Mouse (Mus musculus): ENCODE measurements around the gene Fbxl18.

The Fbxl18 gene

DNA sequence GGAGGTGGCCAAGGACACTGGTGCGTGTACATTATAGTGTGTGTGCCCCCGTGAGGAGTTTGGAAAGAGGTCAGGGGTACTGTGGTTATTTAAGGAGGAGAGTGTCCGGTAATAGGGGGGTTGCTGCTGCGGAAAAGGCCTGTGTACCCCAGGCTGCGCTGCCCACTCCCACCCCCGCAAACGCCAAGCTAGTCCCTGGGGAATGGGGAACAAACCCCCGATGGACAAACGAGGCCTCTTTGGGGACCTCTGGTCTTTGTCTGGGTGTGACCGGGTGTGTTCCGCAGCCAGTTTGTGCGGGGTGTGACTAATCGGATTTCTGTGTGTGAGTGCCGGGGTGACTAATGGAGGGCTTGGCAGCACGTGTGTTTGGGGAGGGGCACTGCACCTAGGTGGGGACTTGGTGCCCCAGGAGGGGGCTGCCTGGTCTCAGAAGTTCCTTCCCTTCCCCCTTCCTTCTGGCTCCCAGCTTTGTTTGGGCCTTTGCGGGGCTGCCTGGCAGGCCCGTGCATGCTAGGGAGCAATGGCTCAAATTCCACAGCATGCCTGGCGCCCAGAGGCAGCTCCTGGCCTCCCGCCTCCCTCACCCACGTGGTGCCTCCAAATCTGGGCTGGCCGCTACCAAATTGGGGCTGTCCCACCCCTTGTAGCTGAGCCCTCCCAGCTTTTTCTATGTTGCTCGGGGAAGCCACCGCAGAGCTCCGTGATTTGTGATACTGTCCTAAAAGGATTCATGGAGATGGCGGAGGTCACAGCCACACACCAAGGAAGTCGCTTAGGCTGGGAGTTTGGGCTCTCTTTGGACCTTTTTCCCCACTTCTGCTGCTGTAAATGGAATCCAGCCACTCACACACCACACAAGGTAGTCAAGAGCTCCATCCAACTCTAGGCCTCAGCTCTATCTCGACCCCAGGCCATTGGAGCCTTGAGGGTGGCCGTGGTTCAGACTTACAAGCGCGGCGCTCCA lies 71.8 kb downstream of the Fbxl18 start:
- DNase-seq (ENCODE audit: low read depth, low spot score) = no peak

DNA sequence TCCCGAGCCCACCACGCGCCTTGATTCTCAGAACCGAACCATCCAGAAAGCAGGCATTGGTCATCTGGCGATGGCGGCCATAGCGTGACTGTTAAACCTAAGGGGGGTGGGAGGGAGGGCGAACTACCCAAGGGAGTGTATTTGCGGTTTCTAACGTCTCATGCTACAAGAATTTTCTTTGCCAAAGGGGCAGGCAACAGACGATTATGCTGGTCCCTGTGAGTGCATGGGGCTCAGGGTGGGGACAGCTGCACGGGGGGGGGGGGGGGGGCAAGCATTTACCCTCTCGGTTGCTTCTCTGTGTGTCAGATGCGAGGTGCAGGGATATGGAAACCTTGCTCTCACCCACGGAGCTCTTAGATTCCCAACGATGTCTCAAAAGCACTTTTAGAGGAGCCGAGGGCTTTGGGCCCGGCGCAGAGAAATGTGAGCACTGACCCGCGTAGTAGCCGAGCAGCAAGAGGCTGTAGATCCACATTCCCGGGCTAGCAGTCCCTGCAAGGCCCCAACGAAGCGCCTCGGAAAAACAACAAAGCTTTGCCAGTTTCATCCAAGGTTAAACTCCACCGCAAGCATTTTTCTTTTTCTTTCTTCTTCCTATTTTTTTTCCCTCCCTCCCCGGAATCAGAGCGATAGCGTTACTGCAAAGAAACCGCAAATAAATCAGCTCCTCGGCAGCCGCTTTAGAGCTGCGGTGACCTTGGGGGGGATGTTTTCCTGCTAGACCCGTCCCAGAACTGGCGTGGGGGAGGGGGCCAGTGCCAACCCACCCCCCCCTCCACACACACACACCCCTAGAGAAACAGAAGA lies 72.7 kb downstream of the Fbxl18 start:
- DNase-seq (ENCODE audit: low read depth, low spot score) = no peak

DNA sequence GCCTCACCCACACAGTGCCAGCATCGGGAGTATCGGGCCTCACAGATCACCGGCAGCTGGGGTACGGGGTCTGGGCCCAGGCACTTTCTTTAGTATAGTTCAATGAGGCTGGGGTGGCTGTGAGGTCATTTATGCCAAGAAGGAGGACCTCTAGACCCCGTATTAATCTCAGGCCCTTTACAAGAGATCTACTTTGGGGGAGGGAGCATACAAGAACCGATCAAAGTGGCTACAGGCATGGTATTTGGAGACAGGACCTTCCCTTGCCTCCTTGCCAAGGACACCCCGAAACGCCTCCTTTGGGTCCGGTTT lies 73.3 kb downstream of the Fbxl18 start:
- no peak for DNase-seq (ENCODE audit: low read depth, low spot score)

- DNase-seq (ENCODE audit: low read depth, low spot score) = no peak
These were observed 73.8 kb downstream of the Fbxl18 start for GRCm38 (mm10) chr5:142821266-142821973.

DNA sequence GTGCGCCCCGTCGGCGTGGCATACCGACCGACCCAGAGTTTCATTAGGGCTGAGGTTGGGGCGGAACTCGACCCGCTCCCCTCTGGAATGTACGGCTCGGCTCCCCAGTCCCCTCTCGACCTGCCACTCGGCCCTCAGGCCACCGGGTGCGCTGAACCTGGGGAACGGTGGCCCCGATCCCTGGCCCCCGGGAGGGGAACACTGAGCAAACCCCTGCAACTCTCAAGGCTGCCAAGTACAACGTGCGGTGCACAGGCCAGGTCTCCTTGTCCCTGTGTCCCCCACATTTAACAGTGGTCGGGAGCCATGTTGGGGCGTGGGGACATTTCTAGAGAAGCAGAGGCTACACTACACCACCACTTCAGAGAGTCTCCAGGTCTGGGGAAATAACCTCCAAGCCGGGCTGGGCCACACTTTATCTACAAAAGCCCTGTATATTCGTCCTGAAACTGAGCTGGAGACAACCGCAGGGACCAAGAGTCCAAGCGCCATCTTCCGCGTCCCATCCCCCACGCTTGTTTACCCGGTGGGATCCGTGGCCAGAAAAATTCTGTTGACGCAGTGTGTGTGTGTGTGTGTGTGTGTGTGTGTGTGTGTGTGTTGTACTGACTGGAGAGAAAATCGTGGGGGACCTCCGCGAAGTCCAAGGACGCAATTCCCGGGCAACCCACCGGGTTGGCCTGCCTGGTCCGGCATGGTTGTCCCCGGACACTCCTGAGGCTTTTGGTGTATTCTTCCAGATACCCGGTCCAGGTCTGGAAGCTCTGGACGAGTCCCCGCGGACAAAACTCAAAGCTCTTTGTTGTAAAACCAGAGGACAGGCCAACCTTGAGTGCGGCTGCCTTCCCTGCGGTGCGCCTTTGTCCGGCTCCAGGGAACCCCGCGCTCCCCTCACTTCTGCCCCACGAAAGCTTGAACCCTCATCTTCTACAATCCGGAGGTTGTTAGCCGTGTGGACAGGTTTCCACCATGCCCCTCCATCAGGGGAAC lies 74.7 kb downstream of the Fbxl18 start:
- no peak for DNase-seq (ENCODE audit: low read depth, low spot score)

DNA sequence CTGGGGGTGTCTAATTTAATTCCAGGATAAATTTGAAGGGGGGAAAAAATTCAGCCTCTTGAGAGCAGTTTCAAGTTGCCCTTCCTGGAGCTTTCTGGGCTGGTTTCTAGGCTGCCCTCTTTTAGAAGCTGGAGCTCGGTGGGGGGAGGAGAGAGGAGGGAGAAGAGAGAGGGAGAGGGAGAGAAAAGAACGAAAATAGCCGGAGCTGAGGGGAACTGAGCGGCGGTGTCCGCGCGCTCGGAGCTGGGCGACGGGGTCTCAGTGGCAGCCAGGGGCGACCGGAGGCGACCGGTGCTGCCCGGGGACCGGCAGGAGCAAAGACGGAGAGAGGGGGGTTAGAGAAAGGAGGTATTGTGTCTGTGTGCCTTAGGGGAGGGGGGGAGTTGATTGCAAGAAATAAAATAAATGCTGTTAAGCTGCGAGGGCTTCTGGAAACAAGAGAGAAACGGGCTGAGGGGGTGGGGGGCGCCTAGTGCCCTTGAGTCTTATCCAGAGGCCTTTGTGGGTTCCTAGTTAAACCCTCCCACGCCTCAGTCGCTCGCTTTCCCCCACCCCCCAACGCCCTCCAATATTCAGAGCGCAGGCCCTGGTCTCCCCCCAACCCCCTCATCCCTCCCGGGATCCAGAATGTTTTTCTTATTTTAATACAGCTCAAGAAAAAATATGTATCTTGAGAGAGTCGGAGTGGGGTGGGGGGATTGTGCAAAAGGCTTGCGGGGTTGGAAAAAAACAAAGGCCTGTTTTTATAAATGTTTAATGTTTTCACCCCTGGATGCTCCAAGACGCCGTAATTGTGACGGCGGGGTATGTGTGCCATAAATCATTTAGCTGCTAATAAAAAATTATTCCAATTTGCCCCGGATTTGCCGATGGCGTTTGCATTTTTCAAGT lies 75.6 kb downstream of the Fbxl18 start:
- DNase-seq (ENCODE audit: low read depth, low spot score) = peak; percentile 95

DNA sequence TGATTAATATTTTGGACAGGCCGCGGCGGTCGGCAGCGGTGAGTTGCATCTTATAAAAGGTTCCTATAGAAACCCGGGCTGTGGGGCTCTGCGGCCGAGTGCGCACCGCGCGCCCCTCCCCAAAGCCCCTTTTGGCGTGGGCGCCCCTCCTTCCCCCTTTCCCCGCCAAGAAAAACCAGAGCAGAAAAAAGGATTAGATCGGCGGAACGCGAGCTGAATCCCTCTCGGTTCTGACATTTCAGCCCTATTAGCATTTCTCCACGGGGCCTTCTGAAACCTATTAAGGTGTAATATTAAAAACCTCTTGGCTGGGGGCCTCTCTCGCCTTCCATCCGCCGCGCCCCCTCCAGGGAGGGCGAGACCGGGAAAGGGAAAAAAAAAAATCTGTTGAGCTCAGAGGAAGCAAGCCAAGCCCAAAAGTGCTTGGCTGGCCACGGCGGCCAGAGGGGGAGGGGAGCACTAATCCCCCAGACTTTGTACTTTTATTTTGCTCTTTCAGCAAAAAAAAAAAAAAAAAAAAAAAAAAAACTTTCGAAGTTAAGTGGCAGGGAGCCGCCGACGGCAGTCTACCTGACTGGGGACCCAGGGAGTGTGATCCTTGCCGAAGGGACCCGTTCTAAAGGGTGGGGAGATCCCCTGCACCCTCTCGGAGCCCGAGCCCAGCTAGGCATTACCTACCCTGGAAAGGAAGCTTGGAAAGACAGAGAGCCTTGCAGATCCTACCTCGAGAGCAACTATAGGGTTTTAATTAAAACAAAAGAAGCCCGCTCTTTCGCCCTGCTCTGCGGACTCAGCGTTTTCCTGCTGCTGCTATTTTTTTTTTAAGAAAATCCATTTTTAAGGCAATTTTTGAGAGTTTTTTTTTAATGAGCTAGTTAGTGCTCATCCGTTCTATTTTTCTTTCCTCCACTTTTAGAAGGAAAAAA lies 76.5 kb downstream of the Fbxl18 start:
- no peak for DNase-seq (ENCODE audit: low read depth, low spot score)

GRCm38 (mm10) chr5:142817524-142818434 lies 77.4 kb downstream of the Fbxl18 start, which contains the start of gene Tnrc18:
Gene Tnrc18, minus strand, starts transcription at chr5:142817662.
- DNase-seq (ENCODE audit: low read depth, low spot score) = peak; percentile 99
